Mouse (Mus musculus) myocyte (in vitro differentiated cells): ENCODE measurements at regions not wholly inside any gene's neighbourhood (a gene's known extent, or its start where the extent isn't known, plus 50 kb on each side); places are given as distances from the start of the nearest gene placed in this dataset.

Source experiments
- H3K27me3 ChIP-seq: one replicate; pipeline ENCODE4 v1.6.1; 2011; ENCODE audit not compliant: control insufficient read depth, insufficient read depth, insufficient read length
- H3K36me3 ChIP-seq: one replicate; pipeline ENCODE4 v1.6.1; 2011; ENCODE audit not compliant: control insufficient read depth, insufficient read depth
- H3K4me2 ChIP-seq: one replicate; pipeline ENCODE4 v1.6.1; 2011; ENCODE audit warnings: low read depth, control low read depth
- H3K4me3 ChIP-seq: one replicate; pipeline ENCODE4 v1.5.1; 2011; ENCODE audit warnings: mild to moderate bottlenecking, control low read depth, moderate library complexity
- H3K79me2 ChIP-seq: one replicate; pipeline ENCODE4 v1.6.1; 2011; ENCODE audit not compliant: control insufficient read depth, insufficient read depth
- H3ac ChIP-seq: one replicate; pipeline ENCODE4 v1.6.1; 2011; ENCODE audit not compliant: control insufficient read depth, insufficient read length
- CEBPB ChIP-seq: IDR thresholded peaks from 2 replicates; pipeline ENCODE4 v1.6.1; 2011; ENCODE audit warnings: mild to moderate bottlenecking, moderate library complexity; ENCODE audit not compliant: poor library complexity, insufficient read depth, severe bottlenecking
- E2F4 ChIP-seq: IDR thresholded peaks from one replicate; pipeline ENCODE4 v1.6.1; 2011; ENCODE audit warnings: mild to moderate bottlenecking, control low read depth, moderate library complexity; ENCODE audit not compliant: insufficient read depth
- MAX ChIP-seq: IDR thresholded peaks from one replicate; pipeline ENCODE4 v1.6.1; 2011; ENCODE audit warnings: low read depth, mild to moderate bottlenecking, control low read depth
- MYOD1 ChIP-seq, 3 experiments: IDR thresholded peaks; one replicate each; pipeline ENCODE4 v1.6.1; 2011; ENCODE audit warnings: control low read depth in 2 of 3, low read depth in 2 of 3, mild to moderate bottlenecking in 2 of 3, moderate library complexity in 1 of 3; ENCODE audit not compliant: insufficient read length in 2 of 3, control insufficient read depth in 1 of 3
- MYOG ChIP-seq, 3 experiments: IDR thresholded peaks; one replicate each; pipeline ENCODE4 v1.6.1; 2011; ENCODE audit warnings: control low read depth in 2 of 3, low read depth in 2 of 3, mild to moderate bottlenecking in 2 of 3; ENCODE audit not compliant: insufficient read length in 2 of 3, control insufficient read depth in 1 of 3, insufficient read depth in 1 of 3
- POLR2A ChIP-seq: IDR thresholded peaks from one replicate; pipeline ENCODE4 v1.6.1; 2011; ENCODE audit warnings: low read depth, mild to moderate bottlenecking, control low read depth, moderate library complexity; ENCODE audit not compliant: insufficient read length
- POLR2AphosphoS2 ChIP-seq: IDR thresholded peaks from one replicate; pipeline ENCODE4 v1.6.1; 2011; ENCODE audit warnings: low read depth, control low read depth; ENCODE audit not compliant: insufficient read length
- REST ChIP-seq: IDR thresholded peaks from one replicate; pipeline ENCODE4 v1.6.1; 2011; ENCODE audit warnings: mild to moderate bottlenecking, control low read depth, moderate library complexity; ENCODE audit not compliant: insufficient read depth, insufficient read length
- SRF ChIP-seq: IDR thresholded peaks from one replicate; pipeline ENCODE4 v1.6.1; 2011; ENCODE audit warnings: low read depth; ENCODE audit not compliant: control insufficient read depth, insufficient read length
- TCF12 ChIP-seq: IDR thresholded peaks from one replicate; pipeline ENCODE4 v1.6.1; 2011; ENCODE audit warnings: mild to moderate bottlenecking, control low read depth; ENCODE audit not compliant: poor library complexity, insufficient read depth, severe bottlenecking
- TCF3 ChIP-seq: IDR thresholded peaks from one replicate; pipeline ENCODE4 v1.6.1; 2011; ENCODE audit warnings: low read depth, control low read depth; ENCODE audit not compliant: insufficient read length
- USF1 ChIP-seq: IDR thresholded peaks from one replicate; pipeline ENCODE4 v1.6.1; 2011; ENCODE audit warnings: low read depth, mild to moderate bottlenecking, control low read depth, moderate library complexity

- peak; percentile 59; the same call in 1 of the 2 replicates for TF ChIP-seq CEBPB
- TF ChIP-seq TCF12, result no peak
- TF ChIP-seq SRF, result no peak
- no peak for TF ChIP-seq E2F4
- no peaks in the 10 kb centered on the region for H3K79me2 ChIP-seq
- H3K36me3 ChIP-seq, result no peaks in the 10 kb centered on the region
- H3K4me3 ChIP-seq, result no peak overlapping the region
- no peak overlapping the region for H3ac ChIP-seq
- H3K27me3 ChIP-seq, result no peaks in the 10 kb centered on the region
- H3K4me2 ChIP-seq, result no peak overlapping the region
Measured at GRCm38 (mm10) chr2:12761461-12761860, 162.4 kb upstream of the Pter start.

- Histone ChIP-seq H3K27me3 (no peaks in the 10 kb centered on the region), H3K79me2 (no peaks in the 10 kb centered on the region), H3ac (no peak overlapping the region), H3K36me3 (no peaks in the 10 kb centered on the region), H3K4me2 (peak overlapping the region; percentile 44), H3K4me3 (no peak overlapping the region)
- TF ChIP-seq POLR2AphosphoS2, result no peak
Measured at GRCm38 (mm10) chr2:12764510-12764909, 159.3 kb upstream of the Pter start.

GRCm38 (mm10) chr2:12765336-12765735, 158.5 kb upstream of the Pter start:
- Histone ChIP-seq H3ac (no peak overlapping the region), H3K79me2 (no peaks in the 10 kb centered on the region)

GRCm38 (mm10) chr2:12776866-12777265, 147.0 kb upstream of the Pter start:
- Histone ChIP-seq H3ac (no peak overlapping the region), H3K79me2 (no peaks in the 10 kb centered on the region), H3K36me3 (no peaks in the 10 kb centered on the region), H3K27me3 (no peaks in the 10 kb centered on the region), H3K4me2 (no peak overlapping the region), H3K4me3 (no peak overlapping the region)
- no peak for TF ChIP-seq TCF3
- TF ChIP-seq POLR2A, result no peak
- no peak for TF ChIP-seq REST

More at GRCm38 (mm10) chr2:12765336-12765735, 158.5 kb upstream of the Pter start:
- Histone ChIP-seq H3K4me2 (peak overlapping the region; percentile 44), H3K4me3 (no peak overlapping the region), H3K36me3 (no peaks in the 10 kb centered on the region), H3K27me3 (no peaks in the 10 kb centered on the region)
- TF ChIP-seq TCF3 (no peak), POLR2A (no peak), MYOG (IDR thresholded peaks at IDR 0.05; ENCODE audit: control insufficient read depth in 1 of 3, insufficient read depth in 1 of 3, insufficient read length in 2 of 3, low read depth in 2 of 3) (no peak), MYOD1 (IDR thresholded peaks at IDR 0.05; ENCODE audit: control insufficient read depth in 1 of 3, insufficient read length in 2 of 3, low read depth in 2 of 3) (no peak), MAX (no peak), E2F4 (no peak), POLR2AphosphoS2 (no peak), REST (no peak), TCF12 (no peak), CEBPB (no peak), SRF (no peak), USF1 (no peak)

- no peaks in the 10 kb centered on the region for H3K27me3 ChIP-seq
- H3K36me3 ChIP-seq, result no peaks in the 10 kb centered on the region
- H3K4me2 ChIP-seq, result no peak overlapping the region
- TF ChIP-seq TCF3 (no peak), SRF (no peak), CEBPB (no peak), REST (no peak), USF1 (no peak), POLR2A (no peak), MAX (no peak), MYOG (IDR thresholded peaks at IDR 0.05; ENCODE audit: control insufficient read depth in 1 of 3, insufficient read depth in 1 of 3, insufficient read length in 2 of 3, low read depth in 2 of 3) (no peak), TCF12 (no peak), POLR2AphosphoS2 (no peak), E2F4 (no peak)
- H3ac ChIP-seq, result no peak overlapping the region
- no peak overlapping the region for H3K4me3 ChIP-seq
- H3K79me2 ChIP-seq, result no peaks in the 10 kb centered on the region
Measured at GRCm38 (mm10) chr2:12777696-12778095, 146.1 kb upstream of the Pter start.

GRCm38 (mm10) chr2:12792596-12792995, 131.2 kb upstream of the Pter start:
- H3ac ChIP-seq, result no peak overlapping the region
- H3K36me3 ChIP-seq, result no peaks in the 10 kb centered on the region
- H3K27me3 ChIP-seq, result no peaks in the 10 kb centered on the region
- no peaks in the 10 kb centered on the region for H3K79me2 ChIP-seq
- TF ChIP-seq MYOD1 (IDR thresholded peaks at IDR 0.05; ENCODE audit: control insufficient read depth in 1 of 3, insufficient read length in 2 of 3, low read depth in 2 of 3), result no peak
- TF ChIP-seq POLR2AphosphoS2, result no peak
- no peak for TF ChIP-seq SRF
- TF ChIP-seq MYOG (IDR thresholded peaks at IDR 0.05; ENCODE audit: control insufficient read depth in 1 of 3, insufficient read depth in 1 of 3, insufficient read length in 2 of 3, low read depth in 2 of 3), result no peak
- no peak for TF ChIP-seq POLR2A
- TF ChIP-seq TCF12, result no peak
- no peak for TF ChIP-seq USF1
- no peak for TF ChIP-seq MAX
- no peak for TF ChIP-seq TCF3
- no peak for TF ChIP-seq CEBPB
- TF ChIP-seq REST, result no peak
- no peak for TF ChIP-seq E2F4
- no peak overlapping the region for H3K4me3 ChIP-seq
- H3K4me2 ChIP-seq, result no peak overlapping the region
